Mouse (Mus musculus) lung, embryonic 16.5 days (tissue): ENCODE data around the gene Rftn1. TPM values are rescaled to one million over a fixed set of nuclear protein-coding genes. Genes with fewer than 3 reads are reported as not detected.
"Not testable (repeated sequence)": the region's sequence is repeated elsewhere in the genome, so short reads cannot be mapped to it uniquely, and the experiment has no call there.

Experiments used
- ATAC-seq: fragments of 200-750 bp; cut with Nextera tagmentation; 2 replicates; pipeline ENCODE4 v1.8.0; 2017; ENCODE audit warnings: low read depth, mild to moderate bottlenecking, moderate library complexity
- H3K27ac ChIP-seq: fragments of 300-500 bp; sonication (generic); 2 replicates; pipeline ENCODE4 v1.5.1; 2014; ENCODE audit warnings: mild to moderate bottlenecking, control low read depth, low read length
- H3K27me3 ChIP-seq: fragments of 300-500 bp; sonication (generic); 2 replicates; pipeline ENCODE4 v1.6.1; 2014; ENCODE audit warnings: low read depth, low read length, mixed read lengths; ENCODE audit not compliant: control insufficient read depth, insufficient read depth
- H3K36me3 ChIP-seq: fragments of 300-500 bp; sonication (generic); 2 replicates; pipeline ENCODE4 v1.6.1; 2014; ENCODE audit warnings: low read length; ENCODE audit not compliant: control insufficient read depth, insufficient read depth
- H3K4me1 ChIP-seq: fragments of 300-500 bp; sonication (generic); replicated peaks from 2 replicates; pipeline ENCODE4 v1.6.1; 2014; ENCODE audit warnings: low read length, mixed read lengths; ENCODE audit not compliant: control insufficient read depth, insufficient read depth
- H3K4me2 ChIP-seq: fragments of 300-500 bp; sonication (generic); 2 replicates; pipeline ENCODE4 v1.6.1; 2014; ENCODE audit warnings: low read depth, low read length, control low read depth
- H3K4me3 ChIP-seq: fragments of 300-500 bp; sonication (generic); 2 replicates; pipeline ENCODE4 v1.5.1; 2014; ENCODE audit warnings: mild to moderate bottlenecking, low read length, control low read depth
- H3K9ac ChIP-seq: fragments of 300-500 bp; sonication (generic); 2 replicates; pipeline ENCODE4 v1.6.1; 2014; ENCODE audit warnings: low read length, control low read depth
- H3K9me3 ChIP-seq: fragments of 300-500 bp; sonication (generic); 2 replicates; pipeline ENCODE4 v1.6.1; 2016; ENCODE audit warnings: low read length; ENCODE audit not compliant: control insufficient read depth
- WGBS: fragments of 180-500 bp; shearing (Covaris S2); extraction: QIAGEN DNeasy Blood & Tissue Kit; methylation state at CpG from one replicate; pipeline ENCODE4 v1.1.7; 2014; 5-methylcytosine and 5-hydroxymethylcytosine counted together
- polyA plus RNA-seq: library from polyadenylated mRNA; unstranded; fragments of >200 nt; fragmentation: Nextera tagmentation; extraction: Ambion mirVana; gene quantifications from 2 replicates; pipeline ENCODE4 v1.2.1, GENCODE M21; 2015

The Rftn1 gene
- polyA plus RNA-seq, 1 experiment from 2014 or later = 18.2 TPM

DNA sequence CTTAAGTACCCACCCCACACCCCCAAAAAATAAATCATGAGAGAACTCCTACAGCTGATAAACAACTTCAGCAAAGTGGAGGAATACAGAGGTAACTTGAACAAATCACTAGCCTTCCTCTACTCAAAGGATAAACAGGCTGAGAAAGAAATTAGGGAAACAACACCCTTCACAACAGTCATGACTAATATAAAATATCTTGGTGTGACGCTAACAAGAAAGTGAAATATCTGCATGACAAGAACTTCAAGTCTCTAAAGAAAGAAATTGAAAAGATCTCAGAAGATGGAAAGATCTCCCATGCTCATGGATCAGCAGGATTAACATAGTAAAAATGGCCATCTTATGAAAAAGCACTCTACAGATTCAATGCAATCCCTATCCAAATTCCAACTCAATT lies 15.8 kb upstream of the Rftn1 start:
- not testable (repeated sequence) for H3K4me2 ChIP-seq, ATAC-seq, H3K27ac ChIP-seq, H3K27me3 ChIP-seq, H3K9ac ChIP-seq, H3K9me3 ChIP-seq, H3K4me3 ChIP-seq, H3K4me1 ChIP-seq, H3K36me3 ChIP-seq
- 81% methylated on average over 1 of the region's 1 CpGs for WGBS

DNA sequence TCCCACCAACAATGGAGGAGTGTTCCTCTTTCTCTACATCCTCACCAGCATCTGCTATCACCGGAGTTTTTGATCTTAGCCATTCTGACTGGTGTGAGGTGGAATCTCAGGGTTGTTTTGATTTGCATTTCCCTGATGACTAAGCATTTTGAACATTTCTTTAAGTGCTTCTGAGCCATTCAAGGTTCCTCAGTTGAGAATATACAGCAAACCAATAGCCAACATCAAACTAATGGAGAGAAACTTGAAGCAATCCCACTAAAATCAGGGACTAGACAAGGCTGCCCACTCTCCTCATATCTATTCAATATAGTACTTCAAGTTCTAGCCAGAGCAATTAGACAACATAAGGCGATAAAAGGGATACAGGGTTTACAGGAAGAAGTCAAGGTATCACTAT lies 15.4 kb upstream of the Rftn1 start:
- not testable (repeated sequence) for H3K4me1 ChIP-seq, H3K4me3 ChIP-seq, H3K9me3 ChIP-seq, ATAC-seq, H3K27ac ChIP-seq, H3K36me3 ChIP-seq, H3K27me3 ChIP-seq, H3K9ac ChIP-seq, H3K4me2 ChIP-seq
- 75% methylated on average over 2 of the region's 2 CpGs for WGBS

DNA sequence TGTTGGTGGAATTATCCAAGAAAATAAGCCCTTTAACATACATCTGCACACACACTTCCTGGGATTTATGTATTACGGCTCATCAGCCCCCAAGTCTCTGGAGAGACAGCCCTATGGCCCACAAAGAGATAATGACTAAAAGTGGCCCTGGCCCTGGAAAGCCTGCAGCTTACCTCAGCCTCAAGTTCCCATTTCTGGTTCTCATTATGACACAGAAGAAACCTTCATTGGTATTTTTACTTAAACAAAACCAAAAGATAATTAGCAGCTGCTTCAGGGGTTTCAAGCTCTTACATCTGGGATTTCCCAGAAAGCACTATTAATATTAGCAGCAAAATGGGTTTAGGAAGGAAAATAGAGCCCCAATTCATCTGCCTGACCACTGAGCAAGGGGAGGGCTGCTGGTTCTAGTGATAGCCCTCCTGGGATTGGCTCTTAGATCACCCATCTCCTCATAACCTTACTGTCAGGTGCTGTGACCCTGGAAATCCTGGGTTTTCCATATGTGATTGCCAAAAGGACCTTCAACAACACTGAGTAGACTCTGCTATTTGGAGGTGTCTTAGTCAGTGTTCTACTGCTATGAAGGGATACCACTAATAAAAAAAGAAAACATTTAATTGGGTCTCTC lies 14.8 kb upstream of the Rftn1 start:
- no peaks in the 10 kb centered on the region for H3K4me1 ChIP-seq
- H3K4me3 ChIP-seq = no peak overlapping the region
- no peaks in the 10 kb centered on the region for H3K9me3 ChIP-seq
- no peaks in the 10 kb centered on the region for H3K27me3 ChIP-seq
- H3K27ac ChIP-seq = no peak overlapping the region
- no peak overlapping the region for H3K9ac ChIP-seq
- no peak for ATAC-seq
- no peak overlapping the region for H3K4me2 ChIP-seq
- no peaks in the 10 kb centered on the region for H3K36me3 ChIP-seq
- 80% methylated on average over 1 of the region's 1 CpGs for WGBS

DNA sequence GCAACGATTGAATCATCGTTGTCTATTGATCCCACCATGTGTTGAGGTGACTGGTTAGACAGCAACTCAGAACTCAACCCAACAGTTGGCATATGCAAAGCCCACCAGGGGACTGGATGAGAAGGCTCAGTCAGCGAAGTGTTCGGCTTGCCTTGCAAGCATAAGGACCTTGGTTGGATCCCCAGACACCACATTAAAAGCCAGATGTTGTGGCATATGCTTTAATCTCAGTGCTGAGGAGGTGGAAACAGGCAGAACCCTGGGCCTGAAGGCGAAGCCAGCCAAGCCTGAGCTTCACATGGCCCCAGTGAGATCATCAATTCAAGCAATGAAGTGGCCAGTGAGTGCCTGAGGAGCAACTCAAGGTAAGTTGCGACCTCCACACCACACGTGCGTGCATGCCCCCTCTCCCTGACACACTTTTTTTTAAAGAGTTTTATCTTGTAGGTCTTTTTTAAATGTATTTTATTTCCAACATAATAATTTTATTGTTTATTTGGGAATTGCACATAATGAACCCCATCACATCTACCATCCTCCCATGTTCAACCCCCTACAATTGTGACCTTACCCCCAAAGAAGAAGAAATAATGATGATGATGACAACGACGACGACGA lies 11.5 kb upstream of the Rftn1 start:
- Histone ChIP-seq H3K9me3 (no peaks in the 10 kb centered on the region), H3K4me1 (no peaks in the 10 kb centered on the region), H3K36me3 (no peaks in the 10 kb centered on the region), H3K27me3 (no peaks in the 10 kb centered on the region), H3K4me2 (no peak overlapping the region), H3K9ac (no peak overlapping the region), H3K27ac (no peak overlapping the region), H3K4me3 (no peak overlapping the region)
- ATAC-seq = no peak
- 90% methylated on average over 12 of the region's 12 CpGs for WGBS

DNA sequence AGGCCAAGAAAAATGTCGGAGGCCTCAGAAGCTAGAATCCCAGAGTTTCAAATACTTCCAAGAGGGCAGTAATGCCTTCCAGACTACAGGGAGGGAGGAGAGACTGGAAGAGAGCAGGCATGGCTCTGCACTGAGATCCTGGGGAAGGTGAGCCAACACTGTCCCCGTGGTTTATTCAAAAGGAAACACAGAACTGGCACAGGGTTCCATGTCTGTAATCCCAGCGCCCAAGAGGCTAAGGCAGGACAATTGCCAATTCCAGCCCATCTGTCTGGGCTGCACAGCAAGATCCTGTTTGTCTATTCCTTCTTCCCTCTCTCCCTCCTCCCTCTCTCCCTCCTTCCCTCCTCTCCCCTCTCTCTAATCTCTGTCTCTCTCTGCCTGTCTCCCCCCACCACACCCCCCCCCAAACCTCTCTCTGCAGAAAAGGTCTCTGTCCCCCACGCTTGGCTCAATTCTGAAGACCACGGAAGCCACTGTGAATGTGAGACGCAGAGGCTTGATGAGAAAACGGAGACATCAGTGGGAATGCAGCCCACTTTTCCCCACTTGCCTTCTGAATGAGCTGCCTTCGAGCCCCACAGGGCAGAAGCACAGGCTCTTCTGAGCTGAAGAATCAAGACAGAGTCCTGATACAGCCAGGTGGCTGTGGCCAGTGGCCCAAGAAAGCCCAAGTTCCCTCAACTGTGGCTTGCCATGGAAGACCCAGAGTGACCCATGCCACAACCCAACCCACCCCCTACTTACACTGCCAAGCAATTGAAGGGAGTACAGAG lies 8.8 kb upstream of the Rftn1 start:
- Histone ChIP-seq H3K4me2 (no peak overlapping the region), H3K4me1 (no peaks in the 10 kb centered on the region), H3K36me3 (no peaks in the 10 kb centered on the region), H3K27ac (no peak overlapping the region), H3K9me3 (no peaks in the 10 kb centered on the region), H3K9ac (no peak overlapping the region), H3K4me3 (no peak overlapping the region), H3K27me3 (no peaks in the 10 kb centered on the region)
- ATAC-seq = no peak
- whole genome bisulfite sequencing = 68% methylated on average over 8 of the region's 8 CpGs

DNA sequence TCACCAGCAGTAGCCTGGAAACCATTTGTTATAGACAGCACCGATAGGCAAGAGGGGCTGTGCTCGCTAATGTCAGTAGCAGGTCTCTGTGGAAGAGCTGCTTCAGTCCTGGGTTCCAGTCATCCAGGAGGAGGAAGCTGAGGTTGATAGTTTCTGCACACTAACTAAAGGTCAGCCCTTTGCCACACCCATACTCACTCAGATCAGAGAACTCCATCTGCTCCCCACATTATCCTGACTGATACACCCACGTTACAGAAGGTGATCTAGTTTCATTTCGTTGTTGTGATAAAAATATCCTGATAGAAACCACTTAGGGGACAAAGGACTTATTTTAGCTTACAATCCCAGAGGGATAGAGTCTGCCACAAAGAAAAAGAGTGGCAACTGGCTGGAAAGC lies 7.1 kb upstream of the Rftn1 start:
- WGBS = 85% methylated on average over 4 of the region's 4 CpGs
- no peaks in the 10 kb centered on the region for H3K4me1 ChIP-seq
- ATAC-seq = no peak

DNA sequence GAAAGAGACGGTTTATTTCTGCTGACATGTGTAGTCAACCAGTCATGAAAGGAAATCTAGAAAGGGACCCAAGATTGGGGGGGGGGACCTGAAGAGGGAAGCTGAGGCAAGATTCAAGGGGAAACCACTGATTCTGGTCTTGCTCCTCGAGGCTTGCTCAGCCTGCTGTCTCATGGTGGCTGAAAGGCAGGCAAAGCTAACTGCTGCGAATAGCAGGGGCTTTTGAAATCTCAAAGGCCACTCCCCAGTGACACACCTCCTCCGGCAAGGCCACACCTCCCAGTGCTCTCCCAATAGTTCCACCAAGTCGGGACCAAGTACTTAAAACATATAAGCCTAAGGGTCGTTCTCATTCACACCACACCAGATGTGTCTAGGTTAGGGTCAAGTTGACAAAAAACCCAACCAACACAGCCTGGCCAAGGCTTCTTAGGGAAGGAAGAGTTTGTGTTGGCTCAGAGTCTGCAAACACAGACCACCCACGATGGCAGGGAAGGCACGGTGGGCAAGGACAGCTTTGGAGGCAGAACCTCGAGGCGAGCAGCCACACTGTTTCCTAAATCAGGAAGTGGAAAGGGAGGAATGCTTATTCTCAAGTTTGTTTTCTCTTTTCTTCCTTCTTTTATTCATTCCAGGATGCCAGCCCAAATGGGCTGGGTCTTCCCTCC lies 5.7 kb upstream of the Rftn1 start:
- WGBS = 18% methylated on average over 10 of the region's 10 CpGs
- Histone ChIP-seq H3K27me3 (peaks cover 5% of the 10 kb centered on the region), H3K4me3 (no peak overlapping the region), H3K27ac (no peak overlapping the region), H3K4me1 (no peaks in the 10 kb centered on the region), H3K9ac (no peak overlapping the region), H3K9me3 (no peaks in the 10 kb centered on the region), H3K36me3 (no peaks in the 10 kb centered on the region), H3K4me2 (no peak overlapping the region)
- ATAC-seq = peak; percentile 37; the same call in 1 of the 2 replicates

More for the DNA sequence above, 7.1 kb upstream of the Rftn1 start:
- no peak overlapping the region for H3K9ac ChIP-seq
- no peaks in the 10 kb centered on the region for H3K9me3 ChIP-seq
- no peaks in the 10 kb centered on the region for H3K36me3 ChIP-seq
- no peak overlapping the region for H3K4me3 ChIP-seq
- no peak overlapping the region for H3K27ac ChIP-seq
- H3K4me2 ChIP-seq = no peak overlapping the region
- H3K27me3 ChIP-seq = peaks cover 2% of the 10 kb centered on the region; the same call in 1 of the 2 replicates

DNA sequence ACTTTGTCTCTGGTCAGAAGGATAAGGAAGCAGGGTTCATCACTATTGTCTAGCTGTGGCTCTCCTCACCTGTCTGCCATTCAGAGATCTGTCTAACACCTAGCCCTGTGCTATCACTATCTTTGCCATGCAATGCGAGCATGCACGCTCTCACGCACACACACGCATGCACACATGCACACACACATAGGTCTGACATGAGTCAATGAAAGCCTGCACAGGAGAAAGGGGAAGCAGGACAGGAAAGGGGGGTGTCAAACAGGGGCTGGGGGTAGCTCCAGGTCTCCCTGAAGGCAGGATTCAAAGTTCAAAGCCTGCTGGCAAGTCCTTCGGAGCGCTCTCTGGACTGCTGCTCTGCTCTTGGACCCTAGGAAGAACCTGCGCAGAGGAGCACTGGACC lies 4.9 kb upstream of the Rftn1 start:
- peaks cover 5% of the 10 kb centered on the region for H3K27me3 ChIP-seq
- WGBS = 92% methylated on average over 7 of the region's 7 CpGs
- H3K9me3 ChIP-seq = no peaks in the 10 kb centered on the region
- ATAC-seq = no peak
- H3K27ac ChIP-seq = no peak overlapping the region
- H3K4me3 ChIP-seq = no peak overlapping the region
- H3K9ac ChIP-seq = no peak overlapping the region
- H3K4me2 ChIP-seq = no peak overlapping the region
- no peaks in the 10 kb centered on the region for H3K4me1 ChIP-seq
- H3K36me3 ChIP-seq = no peaks in the 10 kb centered on the region

DNA sequence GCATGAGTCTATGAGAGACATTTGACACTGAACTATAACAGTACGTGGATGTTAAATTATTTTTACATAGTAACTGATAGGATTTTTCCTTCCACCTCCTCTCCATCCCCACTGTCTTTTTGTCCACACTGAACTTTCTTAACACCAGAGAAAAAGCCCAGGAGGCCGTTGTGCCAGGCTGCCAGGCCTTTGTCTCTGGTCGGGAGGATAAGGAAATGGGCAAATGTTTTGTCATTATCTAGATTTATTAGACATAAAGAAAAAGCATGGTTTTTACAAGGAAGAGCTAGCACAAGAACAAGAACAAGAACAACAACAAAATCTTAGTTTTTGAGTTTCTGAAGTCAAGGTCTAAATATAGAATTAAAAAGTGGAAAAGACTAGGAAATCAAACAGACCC lies 4.1 kb upstream of the Rftn1 start:
- no peak for ATAC-seq
- Histone ChIP-seq H3K9ac (no peak overlapping the region), H3K27ac (no peak overlapping the region), H3K4me1 (no peaks in the 10 kb centered on the region; the same call in 1 of the 2 replicates), H3K36me3 (no peaks in the 10 kb centered on the region), H3K4me2 (no peak overlapping the region), H3K4me3 (no peak overlapping the region), H3K27me3 (peaks cover 5% of the 10 kb centered on the region), H3K9me3 (no peaks in the 10 kb centered on the region)
- 66% methylated on average over 3 of the region's 3 CpGs for WGBS
